Mouse (Mus musculus) embryonic stem cell, embryonic (primary cell): ENCODE results near the gene Yod1.

Experiments used
- CTCF ChIA-PET, 4 experiments: fragments of 300-600 bp in 2 of 4; fragments of 350-600 bp in 2 of 4; sonication (Branson Sonifier 250); formaldehyde crosslinking; loops; one replicate each; lab custom pipeline; 2022; ENCODE audit warnings: inconsistent platforms in 2 of 4; lab: Charles Lee
- POLR2A ChIA-PET, 4 experiments: fragments of 300-600 bp in 2 of 4; fragments of 350-600 bp in 2 of 4; sonication (Branson Sonifier 250); formaldehyde crosslinking; loops; one replicate each; lab custom pipeline; 2022; ENCODE audit warnings: antibody characterized with exemption in 4 of 4, inconsistent platforms in 1 of 4; lab: Charles Lee

Gene Yod1

GRCm38 (mm10) chr1:130726396-130726795 lies 9.3 kb downstream of the Yod1 start:
- ChIA-PET POLR2A (interaction anchor here in 3 of 4 experiments (1.0 to 2.4 kb wide), 7 partner anchors 8 to 52 kb away, joined by 3 to 13 read pairs (median 5); partner anchors contain the start of genes Gm29427 (in 3 of the 3) and Yod1 (in 1 of the 3)), CTCF (interaction anchor here in 1 of 4 experiments (0.6 kb wide), 1 partner anchor 308 kb away, joined by 4 read pairs; no protein-coding TSS in a partner anchor)

- POLR2A ChIA-PET, result interaction anchor here in 2 of 4 experiments (1.1 to 2.4 kb wide), 3 partner anchors 10 to 12 kb away, joined by 5 to 13 read pairs (median 5); partner anchors contain the start of genes Yod1 (in 2 of the 2) and Gm29427 (in 1 of the 2)
Observed at GRCm38 (mm10) chr1:130728070-130728469, 10.9 kb downstream of the Yod1 start.

GRCm38 (mm10) chr1:130728708-130729107 lies 11.6 kb downstream of the Yod1 start:
- CTCF ChIA-PET, result no interaction called here
- POLR2A ChIA-PET, result no interaction called here

More at GRCm38 (mm10) chr1:130728070-130728469, 10.9 kb downstream of the Yod1 start:
- CTCF ChIA-PET, result no interaction called here

- CTCF ChIA-PET, result no interaction called here
- POLR2A ChIA-PET, result interaction anchor here in 2 of 4 experiments (0.6 to 5.1 kb wide), 3 partner anchors 10 to 109 kb away, joined by 4 to 87 read pairs (median 5); partner anchors contain the start of genes Gm29427 (in 1 of the 2) and Yod1 (in 1 of the 2)
Observed at GRCm38 (mm10) chr1:130729153-130729552, 12.0 kb downstream of the Yod1 start, which contains the start of gene Pfkfb2. Gene Pfkfb2 (minus strand): TSS chr1:130729253.

GRCm38 (mm10) chr1:130731741-130732337 lies 14.7 kb downstream of the Yod1 start, which contains the start of gene AA986860:
Gene AA986860 (plus strand): TSS chr1:130731976.
- POLR2A ChIA-PET, result interaction anchor here in 3 of 4 experiments (0.5 to 5.1 kb wide), 30 partner anchors 9 to 1603 kb away, joined by 3 to 87 read pairs (median 4); partner anchors contain the start of genes Gm29427 (in 3 of the 3), Yod1 (in 3 of the 3), Cd55 (in 1 of the 3) and Fam72a (in 1 of the 3)

GRCm38 (mm10) chr1:130732706-130733658 lies 15.9 kb downstream of the Yod1 start:
- POLR2A ChIA-PET, result interaction anchor here in 3 of 4 experiments (0.5 to 5.1 kb wide), 11 partner anchors 9 to 1602 kb away, joined by 3 to 87 read pairs (median 6); partner anchors contain the start of genes Gm29427 (in 2 of the 3), Yod1 (in 2 of the 3), Fam72a (in 1 of the 3) and Srgap2 (in 1 of the 3)
- CTCF ChIA-PET, result interaction anchor here in 1 of 4 experiments (0.7 kb wide), 1 partner anchor 1415 kb away, joined by 5 read pairs; no protein-coding TSS in a partner anchor

More at GRCm38 (mm10) chr1:130731741-130732337, 14.7 kb downstream of the Yod1 start, which contains the start of gene AA986860:
- CTCF ChIA-PET, result interaction anchor here in 1 of 4 experiments (0.6 to 1.3 kb wide), 3 partner anchors 9 to 16 kb away, joined by 3 to 7 read pairs (median 5); partner anchors contain the start of gene Gm29427

GRCm38 (mm10) chr1:130733671-130734070 lies 16.5 kb downstream of the Yod1 start:
- ChIA-PET POLR2A (interaction anchor here in 2 of 4 experiments (1.0 to 5.1 kb wide), 4 partner anchors 8 to 18 kb away, joined by 3 to 87 read pairs (median 27); partner anchors contain the start of genes Gm29427 (in 2 of the 2) and Yod1 (in 2 of the 2)), CTCF (no interaction called here)

GRCm38 (mm10) chr1:130734452-130734851 lies 17.3 kb downstream of the Yod1 start:
- POLR2A ChIA-PET, result interaction anchor here in 2 of 4 experiments (1.0 to 2.3 kb wide), 5 partner anchors 11 to 511 kb away, joined by 3 to 10 read pairs (median 3); partner anchors contain the start of genes Gm29427 (in 1 of the 2) and Rassf5 (in 1 of the 2)
- CTCF ChIA-PET, result no interaction called here

- POLR2A ChIA-PET, result interaction anchor here in 2 of 4 experiments (0.9 to 2.3 kb wide), 7 partner anchors 10 to 511 kb away, joined by 3 to 10 read pairs (median 3); partner anchors contain the start of genes Gm29427 (in 2 of the 2) and Rassf5 (in 1 of the 2)
- CTCF ChIA-PET, result interaction anchor here in 1 of 4 experiments (0.8 kb wide), 1 partner anchor 62 kb away, joined by 3 read pairs; no protein-coding TSS in a partner anchor
Observed at GRCm38 (mm10) chr1:130734852-130735251, 17.7 kb downstream of the Yod1 start.

GRCm38 (mm10) chr1:130737411-130737881 lies 20.3 kb downstream of the Yod1 start:
- POLR2A ChIA-PET, result interaction anchor here in 3 of 4 experiments (1.0 to 1.6 kb wide), 9 partner anchors 10 to 43 kb away, joined by 3 to 12 read pairs (median 4); partner anchors contain the start of gene Gm29427 (in 3 of the 3)
- CTCF ChIA-PET, result no interaction called here

GRCm38 (mm10) chr1:130737916-130738315 lies 20.8 kb downstream of the Yod1 start:
- ChIA-PET CTCF (interaction anchor here in 1 of 4 experiments (0.6 kb wide), 1 partner anchor 861 kb away, joined by 3 read pairs; the partner anchor contains the start of gene Avpr1b), POLR2A (interaction anchor here in 3 of 4 experiments (1.0 to 1.6 kb wide), 9 partner anchors 11 to 44 kb away, joined by 3 to 12 read pairs (median 4); partner anchors contain the start of gene Gm29427 (in 3 of the 3))

- CTCF ChIA-PET, result interaction anchor here in 1 of 4 experiments (0.6 kb wide), 1 partner anchor 861 kb away, joined by 3 read pairs; the partner anchor contains the start of gene Avpr1b
- POLR2A ChIA-PET, result interaction anchor here in 3 of 4 experiments (1.1 to 1.5 kb wide), 7 partner anchors 13 to 45 kb away, joined by 3 to 6 read pairs (median 3); partner anchors contain the start of gene Gm29427 (in 2 of the 3)
Observed at GRCm38 (mm10) chr1:130738551-130739106, 21.5 kb downstream of the Yod1 start.

- ChIA-PET POLR2A (interaction anchor here in 2 of 4 experiments (1.1 to 4.0 kb wide), 2 partner anchors 20 to 24 kb away, joined by 3 to 17 read pairs; partner anchors contain the start of gene Gm29427 (in 1 of the 2)), CTCF (interaction anchor here in 1 of 4 experiments (0.6 to 1.1 kb wide), 2 partner anchors 8 to 133 kb away, joined by 3 to 5 read pairs; partner anchors contain the start of gene AA986860)
Observed at GRCm38 (mm10) chr1:130739636-130740035, 22.5 kb downstream of the Yod1 start.

GRCm38 (mm10) chr1:130740227-130740648 lies 23.1 kb downstream of the Yod1 start:
- POLR2A ChIA-PET, result interaction anchor here in 2 of 4 experiments (0.6 to 4.0 kb wide), 8 partner anchors 8 to 787 kb away, joined by 3 to 29 read pairs (median 3); partner anchors contain the start of genes AA986860 (in 2 of the 2), Fam72a (in 1 of the 2), Gm29427 (in 1 of the 2) and Srgap2 (in 1 of the 2)
- CTCF ChIA-PET, result interaction anchor here in 1 of 4 experiments (1.1 kb wide), 1 partner anchor 9 kb away, joined by 5 read pairs; the partner anchor contains the start of gene AA986860
